Mouse (Mus musculus) forebrain, postnatal 0 days (tissue): ENCODE measurements around the gene Gtpbp8. TPM values are rescaled to one million over a fixed set of nuclear protein-coding genes. Genes with fewer than 3 reads are reported as not detected.

Experiments
- ATAC-seq: fragments of 200-750 bp; cut with Nextera tagmentation; 2 replicates; pipeline ENCODE4 v1.8.0; 2017; ENCODE audit warnings: mild to moderate bottlenecking, moderate library complexity
- DNase-seq: peaks from one replicate; pipeline ENCODE4 v3.0.0-alpha.2; 2015
- H3K27ac ChIP-seq: fragments of 300-500 bp; sonication (generic); 2 replicates; pipeline ENCODE4 v1.5.1; 2014; ENCODE audit warnings: low read depth, mild to moderate bottlenecking, antibody characterized with exemption, low read length, moderate library complexity, mixed read lengths
- H3K27me3 ChIP-seq: fragments of 300-500 bp; sonication (generic); 2 replicates; pipeline ENCODE4 v1.6.1; 2014; ENCODE audit warnings: mild to moderate bottlenecking, low read length, mixed read lengths; ENCODE audit not compliant: insufficient read depth
- H3K36me3 ChIP-seq: fragments of 300-500 bp; sonication (generic); 2 replicates; pipeline ENCODE4 v1.6.1; 2014; ENCODE audit warnings: mild to moderate bottlenecking, moderate library complexity; ENCODE audit not compliant: insufficient read depth
- H3K4me1 ChIP-seq: fragments of 300-500 bp; sonication (generic); 2 replicates; pipeline ENCODE4 v1.6.1; 2014; ENCODE audit warnings: antibody characterized with exemption; ENCODE audit not compliant: insufficient read depth
- H3K4me2 ChIP-seq: fragments of 300-500 bp; sonication (generic); 2 replicates; pipeline ENCODE4 v1.6.1; 2014; ENCODE audit warnings: low read depth, mild to moderate bottlenecking, moderate library complexity
- H3K4me3 ChIP-seq: fragments of 300-500 bp; sonication (generic); 2 replicates; pipeline ENCODE4 v1.5.1; 2014; ENCODE audit warnings: low read depth, low read length, mixed read lengths
- H3K9ac ChIP-seq: fragments of 300-500 bp; sonication (generic); 2 replicates; pipeline ENCODE4 v1.6.1; 2014; ENCODE audit warnings: mild to moderate bottlenecking
- H3K9me3 ChIP-seq: fragments of 300-500 bp; sonication (generic); 2 replicates; pipeline ENCODE4 v1.6.1; 2016; ENCODE audit warnings: low read length
- CTCF ChIP-seq: sonication (generic); IDR thresholded peaks from 2 replicates; pipeline ENCODE4 v1.5.1; 2016; ENCODE audit warnings: antibody characterized with exemption, control low read depth, low read depth
- WGBS: fragments of 180-500 bp; shearing (Covaris S2); extraction: QIAGEN DNeasy Blood & Tissue Kit; methylation state at CpG from one replicate; pipeline ENCODE4 v1.1.7; 2014; 5-methylcytosine and 5-hydroxymethylcytosine counted together
- polyA plus RNA-seq: library from polyadenylated mRNA; unstranded; fragments of >200 nt; fragmentation: Nextera tagmentation; extraction: Ambion mirVana; gene quantifications from 2 replicates; pipeline ENCODE4 v1.2.1, GENCODE M21; 2015
- total RNA-seq: library from RNA; depleted of rRNA; stranded (reverse); fragments of >200 nt; gene quantifications from 2 replicates; pipeline ENCODE4 v1.2.3, GENCODE M21; 2014

The Gtpbp8 gene
- total and polyA plus RNA-seq, 2 experiments from 2014 or later, result 32.0 to 45.3 TPM

DNA sequence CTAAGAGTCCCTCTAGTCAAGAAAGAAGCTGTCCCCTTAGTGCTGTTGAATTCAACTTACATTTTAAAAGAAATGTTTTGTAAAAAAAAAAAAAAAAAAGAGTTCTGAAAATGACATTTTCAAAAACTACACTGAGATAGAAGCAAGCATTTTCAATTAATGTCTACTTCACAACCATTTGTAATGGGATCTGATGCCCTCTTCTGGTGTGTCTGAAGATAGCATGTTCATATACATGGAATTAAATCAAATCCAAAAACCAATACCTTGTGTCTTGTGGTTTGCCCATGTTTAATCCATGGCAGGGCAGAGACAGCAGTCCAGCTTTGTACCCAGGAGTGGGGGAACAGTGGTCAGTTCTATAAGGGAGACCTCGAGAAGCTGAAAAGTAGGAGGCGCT lies 28.3 kb downstream of the Gtpbp8 start:
- H3K4me3 ChIP-seq, result no peak overlapping the region
- 81% methylated on average over 2 of the region's 2 CpGs for WGBS
- H3K4me1 ChIP-seq, result no peaks in the 10 kb centered on the region
- ATAC-seq, result no peak
- peaks cover 8% of the 10 kb centered on the region; the same call in 1 of the 2 replicates for H3K36me3 ChIP-seq
- TF ChIP-seq CTCF, result peak; percentile 60
- peak; percentile 35 for DNase-seq
- no peaks in the 10 kb centered on the region for H3K27me3 ChIP-seq
- no peak overlapping the region for H3K27ac ChIP-seq
- H3K4me2 ChIP-seq, result no peak overlapping the region
- H3K9ac ChIP-seq, result no peak overlapping the region
- H3K9me3 ChIP-seq, result no peaks in the 10 kb centered on the region

- no peak overlapping the region for H3K4me2 ChIP-seq
- no peak overlapping the region for H3K9ac ChIP-seq
- no peaks in the 10 kb centered on the region for H3K27me3 ChIP-seq
- H3K9me3 ChIP-seq, result no peaks in the 10 kb centered on the region
- ATAC-seq, result peak; percentile 23; the same call in 1 of the 2 replicates
- H3K27ac ChIP-seq, result no peak overlapping the region
- no peaks in the 10 kb centered on the region for H3K4me1 ChIP-seq
- no peak overlapping the region for H3K4me3 ChIP-seq
- H3K36me3 ChIP-seq, result peaks cover 8% of the 10 kb centered on the region; the same call in 1 of the 2 replicates
- no peak for TF ChIP-seq CTCF
- WGBS, result 60% methylated on average over 2 of the region's 2 CpGs
- no peak for DNase-seq
These were observed 29.0 kb downstream of the Gtpbp8 start for GRCm38 (mm10) chr16:44717141-44717634.

- TF ChIP-seq CTCF, result peak; percentile 73
- no peaks in the 10 kb centered on the region for H3K27me3 ChIP-seq
- no peak overlapping the region for H3K9ac ChIP-seq
- DNase-seq, result peak; percentile 75
- 21% methylated on average over 10 of the region's 10 CpGs for WGBS
- peak overlapping the region; percentile 3; the same call in 1 of the 2 replicates for H3K27ac ChIP-seq
- no peaks in the 10 kb centered on the region for H3K9me3 ChIP-seq
- peak; percentile 88 for ATAC-seq
- H3K4me3 ChIP-seq, result no peak overlapping the region
- H3K4me1 ChIP-seq, result no peaks in the 10 kb centered on the region
- peak overlapping the region; percentile 8 for H3K4me2 ChIP-seq
- peaks cover 8% of the 10 kb centered on the region; the same call in 1 of the 2 replicates for H3K36me3 ChIP-seq
These were observed 29.6 kb downstream of the Gtpbp8 start for GRCm38 (mm10) chr16:44716305-44717140.

GRCm38 (mm10) chr16:44703458-44703857 lies 42.7 kb downstream of the Gtpbp8 start:
- no peak for TF ChIP-seq CTCF
- no peak for DNase-seq

DNA sequence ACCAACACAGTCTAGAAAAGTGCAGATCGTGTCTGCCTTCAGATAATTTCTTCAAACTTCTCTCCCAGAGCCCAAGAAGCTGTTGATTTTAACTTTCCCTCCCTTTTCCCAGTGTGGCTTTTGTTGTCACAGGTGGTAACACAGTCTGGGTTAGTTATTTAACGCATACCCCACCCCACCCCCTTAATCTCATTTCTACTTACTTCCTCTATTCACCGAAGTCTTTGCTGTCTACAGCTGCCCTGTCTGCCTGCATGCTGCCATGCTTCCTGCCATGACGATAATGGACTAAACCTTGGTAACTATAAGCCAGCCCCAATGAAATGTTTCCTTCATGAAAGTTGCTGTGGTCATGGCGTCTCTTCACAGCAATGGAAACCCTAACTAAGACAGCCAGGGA lies 43.9 kb downstream of the Gtpbp8 start:
- H3K27ac ChIP-seq, result no peak overlapping the region
- H3K4me2 ChIP-seq, result no peak overlapping the region
- TF ChIP-seq CTCF, result no peak
- H3K9ac ChIP-seq, result no peak overlapping the region
- H3K4me1 ChIP-seq, result no peaks in the 10 kb centered on the region
- no peak for ATAC-seq
- no peaks in the 10 kb centered on the region for H3K27me3 ChIP-seq
- H3K4me3 ChIP-seq, result no peak overlapping the region
- H3K36me3 ChIP-seq, result no peaks in the 10 kb centered on the region
- 73% methylated on average over 5 of the region's 5 CpGs for WGBS
- no peak for DNase-seq
- no peaks in the 10 kb centered on the region for H3K9me3 ChIP-seq

More at GRCm38 (mm10) chr16:44703458-44703857, 42.7 kb downstream of the Gtpbp8 start:
- no peaks in the 10 kb centered on the region for H3K4me1 ChIP-seq
- no peak overlapping the region for H3K4me2 ChIP-seq
- H3K9ac ChIP-seq, result no peak overlapping the region
- H3K27ac ChIP-seq, result no peak overlapping the region
- H3K9me3 ChIP-seq, result no peaks in the 10 kb centered on the region
- H3K27me3 ChIP-seq, result no peaks in the 10 kb centered on the region
- no peak for ATAC-seq
- no peaks in the 10 kb centered on the region for H3K36me3 ChIP-seq
- no peak overlapping the region for H3K4me3 ChIP-seq
- 39% methylated on average over 4 of the region's 4 CpGs for WGBS

- TF ChIP-seq CTCF, result no peak
- Histone ChIP-seq H3K4me3 (no peak overlapping the region), H3K27ac (no peak overlapping the region)
These were observed 45.0 kb downstream of the Gtpbp8 start for GRCm38 (mm10) chr16:44701155-44701554.

More at GRCm38 (mm10) chr16:44701155-44701554, 45.0 kb downstream of the Gtpbp8 start:
- H3K4me1 ChIP-seq, result no peaks in the 10 kb centered on the region
- no peaks in the 10 kb centered on the region for H3K27me3 ChIP-seq
- WGBS, result 76% methylated on average over 3 of the region's 3 CpGs
- DNase-seq, result no peak
- no peaks in the 10 kb centered on the region for H3K36me3 ChIP-seq
- H3K9ac ChIP-seq, result no peak overlapping the region
- H3K9me3 ChIP-seq, result no peaks in the 10 kb centered on the region
- H3K4me2 ChIP-seq, result no peak overlapping the region
- no peak for ATAC-seq
